ENCODE assay signal across 21 mouse cellular contexts in genomic region chr19:57344678-57345077, GRCm38 (mm10). TPM values are rescaled to one million over a fixed set of nuclear protein-coding genes. Genes with fewer than 3 reads are reported as not detected.
A peak's percentile ranks its signal among the peaks of the same experiment; 100 is the strongest.
DNase-seq lines count a peak whose midpoint lies in the region; ATAC-seq and TF ChIP-seq lines count a peak whose summit lies in the region.
"Had no signal": no experiment of that assay in that cellular context is flagged by ENCODE, and none has a peak within 500 bp of the region (broad histone marks: within the 10 kb centered on the region; RNA-seq: fewer than 3 reads in every experiment).

No protein-coding gene starts in this region.

- no peak overlapping the region for H3K4me3 ChIP-seq in forebrain, embryonic 11.5 days (ENCODE audit: low read depth, low read length)
- no peak overlapping the region for H3K4me3 ChIP-seq in forebrain, embryonic 10.5 days
- H3K4me3 ChIP-seq in heart, embryonic 12.5 days = no peak overlapping the region
- peak overlapping the region; percentile 38 for H3K4me3 ChIP-seq in megakaryocyte, embryonic 14.5 days (replicated peaks)
- no peak overlapping the region for H3K4me3 ChIP-seq in thymus, adult 2 months (ENCODE audit: control insufficient read depth, insufficient read depth, low read length)

- peaks cover 9% of the 10 kb centered on the region; the same call in 1 of the 2 replicates for H3K9me3 ChIP-seq in forebrain, embryonic 11.5 days (ENCODE audit: control insufficient read depth, low read length)
- H3K9me3 ChIP-seq in forebrain, embryonic 10.5 days = peaks cover 20% of the 10 kb centered on the region
- peaks cover 6% of the 10 kb centered on the region; the same call in 1 of the 2 replicates for H3K9me3 ChIP-seq in heart, embryonic 12.5 days (replicated peaks)
- H3K9me3 ChIP-seq in megakaryocyte, embryonic 14.5 days = peaks cover 16% of the 10 kb centered on the region; the same call in 1 of the 2 replicates

- no peak for TF ChIP-seq CTCF in thymus, adult 2 months (IDR thresholded peaks at IDR 0.05; ENCODE audit: borderline replicate concordance, control insufficient read depth, extremely low read depth, insufficient read depth, low read length, poor library complexity)

- no peak for TF ChIP-seq POLR2A in thymus, adult 2 months (IDR thresholded peaks at IDR 0.05; ENCODE audit: control insufficient read depth, extremely low read depth, insufficient read depth, low read length, poor library complexity)

- DNase-seq in forebrain, embryonic 11.5 days (ENCODE audit: low spot score) = peak; percentile 18
- no peak for DNase-seq in forebrain, embryonic 10.5 days (ENCODE audit: extremely low spot score, low spot score)
- peak; percentile 93 for DNase-seq in heart, adult 11 months
- no peak for DNase-seq in thymus, adult 2 months
- no peak for DNase-seq in thymus, postnatal 10 days (ENCODE audit: low spot score in 2 of 2)
- DNase-seq: adrenal gland, adult 2 months; adrenal gland, adult 8-10 months; adrenal gland, postnatal 10 days; adrenal gland, postnatal 14 days; adrenal gland, postnatal 25 days; adrenal gland, postnatal 36 days; B cell, adult 2 months; cerebellum, adult 11 months; cerebellum, adult 11-12 months had no signal

- H3K36me3 ChIP-seq in forebrain, embryonic 11.5 days (ENCODE audit: control insufficient read depth, insufficient read depth, low read length) = no peaks in the 10 kb centered on the region
- H3K36me3 ChIP-seq in forebrain, embryonic 10.5 days (replicated peaks) = no peaks in the 10 kb centered on the region
- H3K36me3 ChIP-seq in heart, embryonic 12.5 days = no peaks in the 10 kb centered on the region
- peaks cover 6% of the 10 kb centered on the region for H3K36me3 ChIP-seq in megakaryocyte, embryonic 14.5 days (replicated peaks; ENCODE audit: low read length)
- no peaks in the 10 kb centered on the region for H3K36me3 ChIP-seq in thymus, adult 2 months (ENCODE audit: control insufficient read depth, insufficient read depth, low read length)
- H3K36me3 ChIP-seq: G1E had no signal

- no peak for ATAC-seq in forebrain, embryonic 11.5 days (replicated peaks; ENCODE audit: low FRiP score)
- no peak for ATAC-seq in heart, embryonic 12.5 days (ENCODE audit: insufficient number of reproducible peaks, low FRiP score)
- ATAC-seq in megakaryocyte, adult 5-6 weeks (ENCODE audit: poor library complexity, severe bottlenecking) = no peak
- ATAC-seq: Patski had no signal

- H3K27me3 ChIP-seq in forebrain, embryonic 11.5 days (ENCODE audit: control insufficient read depth, insufficient read depth, low read length) = no peaks in the 10 kb centered on the region
- H3K27me3 ChIP-seq in forebrain, embryonic 10.5 days (ENCODE audit: poor library complexity, severe bottlenecking) = no peaks in the 10 kb centered on the region
- H3K27me3 ChIP-seq in heart, embryonic 12.5 days (replicated peaks) = no peaks in the 10 kb centered on the region
- H3K27me3 ChIP-seq in megakaryocyte, embryonic 14.5 days (replicated peaks) = no peaks in the 10 kb centered on the region
- H3K27me3 ChIP-seq in thymus, adult 2 months (ENCODE audit: control insufficient read depth, insufficient read depth, low read length) = no peaks in the 10 kb centered on the region
- H3K27me3 ChIP-seq: CH12.LX, Patski had no signal

- 75% methylated on average over 1 of the region's 1 CpGs for WGBS in forebrain, embryonic 11.5 days
- WGBS in forebrain, embryonic 10.5 days = 62% methylated on average over 1 of the region's 1 CpGs
- 84% methylated on average over 1 of the region's 1 CpGs for WGBS in heart, embryonic 12.5 days
- WGBS in thymus, adult 2 months = 88% methylated on average over 1 of the region's 1 CpGs

- no peaks in the 10 kb centered on the region for H3K4me1 ChIP-seq in forebrain, embryonic 11.5 days (replicated peaks; ENCODE audit: control insufficient read depth, insufficient read depth, low read length)
- H3K4me1 ChIP-seq in forebrain, embryonic 10.5 days = no peaks in the 10 kb centered on the region
- H3K4me1 ChIP-seq in heart, embryonic 12.5 days (replicated peaks) = peaks cover 4% of the 10 kb centered on the region; the same call in 1 of the 2 replicates
- H3K4me1 ChIP-seq in megakaryocyte, embryonic 14.5 days = peaks cover 55% of the 10 kb centered on the region
- peaks cover 20% of the 10 kb centered on the region for H3K4me1 ChIP-seq in thymus, adult 2 months (replicated peaks; ENCODE audit: control insufficient read depth, insufficient read depth, low read length)

- H3K27ac ChIP-seq in forebrain, embryonic 11.5 days (ENCODE audit: low read depth, low read length) = no peak overlapping the region
- H3K27ac ChIP-seq in forebrain, embryonic 10.5 days = no peak overlapping the region
- no peak overlapping the region for H3K27ac ChIP-seq in heart, embryonic 12.5 days (ENCODE audit: poor library complexity, severe bottlenecking)
- 0 out of 2 replicates have a peak overlapping the region, but pooled peaks have one; percentile 19 for H3K27ac ChIP-seq in thymus, adult 2 months (ENCODE audit: control insufficient read depth, insufficient read depth, low read length)

- no peak overlapping the region for H3K9ac ChIP-seq in forebrain, embryonic 11.5 days (ENCODE audit: low read length)
- no peak overlapping the region for H3K9ac ChIP-seq in heart, embryonic 12.5 days

- H3K4me2 ChIP-seq in forebrain, embryonic 11.5 days (ENCODE audit: low read depth, low read length, severe bottlenecking) = no peak overlapping the region
- H3K4me2 ChIP-seq in heart, embryonic 12.5 days = no peak overlapping the region

RNA-seq across cellular contexts. Expression of gene Fam160b1, which starts 15.8 kb away (rescaled TPM):
- polyA plus RNA-seq in forebrain, embryonic 11.5 days (2014; fragmentation: Nextera tagmentation; extraction: Ambion mirVana) = 14.0 and 14.5 TPM in 2 replicates
- polyA plus RNA-seq in forebrain, embryonic 10.5 days (2016; fragmentation: Nextera tagmentation; extraction: Ambion mirVana) = 9.4 and 9.5 TPM in 2 replicates
- polyA plus RNA-seq in heart, embryonic 12.5 days (2016; fragmentation: Nextera tagmentation; extraction: Ambion mirVana) = 15.4 TPM in 2 replicates
- 2.9 TPM in 2 replicates for polyA plus RNA-seq in megakaryocyte, embryonic 14.5 days (2012; ENCODE audit: insufficient read depth, low replicate concordance)
- 28.7 and 29.0 TPM in 2 replicates for total RNA-seq in megakaryocyte, adult 5-6 weeks (2015)
- total RNA-seq in megakaryocyte, adult 5-6 weeks (2017) = 18.4 and 18.8 TPM in 2 replicates
- polyA plus RNA-seq in thymus, adult 2 months (2012; rRNA removed) = 26.1 and 28.3 TPM in 2 replicates

RNA-seq across cellular contexts. Expression of gene Ablim1, which starts 30.0 kb away (rescaled TPM):
- 17.0 and 19.9 TPM in 2 replicates for polyA plus RNA-seq in forebrain, embryonic 11.5 days (2014; fragmentation: Nextera tagmentation; extraction: Ambion mirVana)
- polyA plus RNA-seq in forebrain, embryonic 10.5 days (2016; fragmentation: Nextera tagmentation; extraction: Ambion mirVana) = 20.5 and 21.0 TPM in 2 replicates
- polyA plus RNA-seq in heart, embryonic 12.5 days (2016; fragmentation: Nextera tagmentation; extraction: Ambion mirVana) = 53.4 and 53.5 TPM in 2 replicates
- 0.17 TPM in 1 of 2 replicates, not detected in the other for polyA plus RNA-seq in megakaryocyte, embryonic 14.5 days (2012; ENCODE audit: insufficient read depth, low replicate concordance)
- 1.7 and 3.6 TPM in 2 replicates for total RNA-seq in megakaryocyte, adult 5-6 weeks (2015)
- 2.6 and 3.2 TPM in 2 replicates for total RNA-seq in megakaryocyte, adult 5-6 weeks (2017)
- polyA plus RNA-seq in thymus, adult 2 months (2012; rRNA removed) = 216 and 231 TPM in 2 replicates
- total RNA-seq: MEL had no signal

Comparison
In these comparisons a context has a peak if more than half of its experiments do, and no peak if none do; other contexts are left out.
1. DNase-seq: peak in forebrain, embryonic 11.5 days (single experiment) and heart, adult 11 months (single experiment); none in forebrain, embryonic 10.5 days (single experiment), thymus, adult 2 months (single experiment) and thymus, postnatal 10 days (0 of 2).
2. RNA of gene Ablim1, which starts 30.0 kb away (polyA plus RNA-seq): 216 to 231 TPM in thymus, adult 2 months, 53.4 to 53.5 TPM in heart, embryonic 12.5 days, 20.5 to 21.0 TPM in forebrain, embryonic 10.5 days and 17.0 to 19.9 TPM in forebrain, embryonic 11.5 days; 0.17 TPM in megakaryocyte, embryonic 14.5 days; every median in the first group is over 10 times any median in the second.